9 mouse cellular contexts compared by ENCODE assay signal in genomic region chrX:93281756-93282155, GRCm38 (mm10). TPM values are rescaled to one million over a fixed set of nuclear protein-coding genes. Genes with fewer than 3 reads are reported as not detected.
DNase-seq lines count a peak whose midpoint lies in the region; ATAC-seq and TF ChIP-seq lines count a peak whose summit lies in the region.
"Had no signal": no experiment of that assay in that cellular context is flagged by ENCODE, and none has a peak within 500 bp of the region (broad histone marks: within the 10 kb centered on the region; RNA-seq: fewer than 3 reads in every experiment).

No protein-coding gene starts in this region.

- peaks cover 3% of the 10 kb centered on the region; the same call in 1 of the 2 replicates for H3K9me3 ChIP-seq in heart, postnatal 0 days (replicated peaks; ENCODE audit: control insufficient read depth, low read length)
- H3K9me3 ChIP-seq in ES-Bruce4 (replicated peaks; ENCODE audit: control insufficient read depth, insufficient read depth, low read length, poor library complexity, severe bottlenecking), result 0 out of 2 replicates have a peak, but pooled peaks cover 3% of the 10 kb centered on the region
- H3K9me3 ChIP-seq in forebrain, embryonic 12.5 days, result no peaks in the 10 kb centered on the region
- H3K9me3 ChIP-seq in liver, embryonic 12.5 days (replicated peaks), result no peaks in the 10 kb centered on the region

- no peak overlapping the region for H3K27ac ChIP-seq in heart, postnatal 0 days (ENCODE audit: low read depth)
- no peak overlapping the region for H3K27ac ChIP-seq in ES-Bruce4 (ENCODE audit: insufficient read depth, low read length)
- H3K27ac ChIP-seq in forebrain, embryonic 12.5 days, result peak overlapping the region; percentile 76
- no peak overlapping the region for H3K27ac ChIP-seq in liver, embryonic 12.5 days

- no peak overlapping the region for H3K4me3 ChIP-seq in heart, postnatal 0 days (ENCODE audit: low read depth, low read length)
- H3K4me3 ChIP-seq in ES-Bruce4 (ENCODE audit: low read depth, low read length), result peak overlapping the region; percentile 66
- peak overlapping the region; percentile 33 for H3K4me3 ChIP-seq in forebrain, embryonic 12.5 days (replicated peaks)
- peak overlapping the region; percentile 0; the same call in 1 of the 2 replicates for H3K4me3 ChIP-seq in liver, embryonic 12.5 days

- no peak for TF ChIP-seq POLR2A in ES-Bruce4 (IDR thresholded peaks at IDR 0.05; ENCODE audit: insufficient read depth, low read length)

- H3K36me3 ChIP-seq in heart, postnatal 0 days (replicated peaks; ENCODE audit: control insufficient read depth, insufficient read depth, low read length), result no peaks in the 10 kb centered on the region
- H3K36me3 ChIP-seq in ES-Bruce4 (ENCODE audit: control insufficient read depth, insufficient read depth, low read length, poor library complexity, severe bottlenecking), result no peaks in the 10 kb centered on the region
- H3K36me3 ChIP-seq in forebrain, embryonic 12.5 days (replicated peaks), result no peaks in the 10 kb centered on the region
- H3K36me3 ChIP-seq in liver, embryonic 12.5 days, result no peaks in the 10 kb centered on the region

- H3K9ac ChIP-seq in heart, postnatal 0 days (replicated peaks; ENCODE audit: low read depth, low read length), result no peak overlapping the region
- peak overlapping the region; percentile 70 for H3K9ac ChIP-seq in ES-Bruce4 (ENCODE audit: low read depth, poor library complexity, severe bottlenecking)
- H3K9ac ChIP-seq in forebrain, embryonic 12.5 days, result peak overlapping the region; percentile 47
- H3K9ac ChIP-seq in liver, embryonic 12.5 days, result no peak overlapping the region

- no peak for TF ChIP-seq EP300 in heart, postnatal 0 days (IDR thresholded peaks at IDR 0.05; ENCODE audit: low read depth)
- TF ChIP-seq EP300 in ES-Bruce4 (IDR thresholded peaks at IDR 0.05; ENCODE audit: insufficient read depth, low read depth, low read length), result no peak

- no peaks in the 10 kb centered on the region for H3K4me1 ChIP-seq in heart, postnatal 0 days (ENCODE audit: control insufficient read depth, insufficient read depth)
- no peaks in the 10 kb centered on the region for H3K4me1 ChIP-seq in ES-Bruce4 (ENCODE audit: control insufficient read depth, insufficient read depth, low read length)
- peaks cover 5% of the 10 kb centered on the region; the same call in 1 of the 2 replicates for H3K4me1 ChIP-seq in forebrain, embryonic 12.5 days
- no peaks in the 10 kb centered on the region for H3K4me1 ChIP-seq in liver, embryonic 12.5 days

- no peak for TF ChIP-seq CTCF in heart, postnatal 0 days (IDR thresholded peaks at IDR 0.05; ENCODE audit: low read depth)
- no peak for TF ChIP-seq CTCF in ES-Bruce4 (IDR thresholded peaks at IDR 0.05; ENCODE audit: low read depth, low read length)

- no peak for ATAC-seq in heart, postnatal 0 days (ENCODE audit: insufficient read depth, low read depth)
- peak; percentile 21; the same call in 1 of the 2 replicates for ATAC-seq in forebrain, embryonic 12.5 days (ENCODE audit: low FRiP score)
- ATAC-seq in liver, embryonic 12.5 days, result no peak

- H3K27me3 ChIP-seq in heart, postnatal 0 days (ENCODE audit: control insufficient read depth, insufficient read depth, low read length), result peaks cover 72% of the 10 kb centered on the region
- peaks cover 10% of the 10 kb centered on the region for H3K27me3 ChIP-seq in ES-Bruce4 (ENCODE audit: control insufficient read depth, insufficient read depth, low read length, poor library complexity, severe bottlenecking)
- H3K27me3 ChIP-seq in forebrain, embryonic 12.5 days, result peaks cover 10% of the 10 kb centered on the region; the same call in 1 of the 2 replicates
- H3K27me3 ChIP-seq in liver, embryonic 12.5 days (replicated peaks), result peaks cover 86% of the 10 kb centered on the region

- no peak for DNase-seq in heart, postnatal 0 days (ENCODE audit: low spot score)
- DNase-seq in heart, adult 11 months, result no peak
- DNase-seq in spleen, adult 12 weeks (ENCODE audit: low spot score), result no peak
- no peak for DNase-seq in adrenal gland, postnatal 36 days
- DNase-seq in gastrocnemius, adult 8-10 months (ENCODE audit: low spot score in 2 of 2), result no peak

- peak overlapping the region; percentile 21; the same call in 1 of the 2 replicates for H3K4me2 ChIP-seq in heart, postnatal 0 days (ENCODE audit: low read depth, low read length)
- peak overlapping the region; percentile 50 for H3K4me2 ChIP-seq in forebrain, embryonic 12.5 days
- peak overlapping the region; percentile 37 for H3K4me2 ChIP-seq in liver, embryonic 12.5 days

- WGBS in heart, postnatal 0 days, result 11% methylated on average over 5 of the region's 5 CpGs
- WGBS in forebrain, embryonic 12.5 days, result 12% methylated on average over 5 of the region's 5 CpGs
- WGBS in liver, embryonic 12.5 days (ENCODE audit: insufficient replicate concordance), result 5% methylated on average over 5 of the region's 5 CpGs

RNA-seq across cellular contexts. Expression of gene Arx, which starts 4.5 kb away (rescaled TPM):
- total RNA-seq in heart, postnatal 0 days (2014; rRNA removed; ENCODE audit: low replicate concordance), result not detected in 2 replicates
- polyA plus RNA-seq in heart, postnatal 0 days (2015; fragmentation: Nextera tagmentation; extraction: Ambion mirVana), result not detected in 2 replicates
- not detected in 2 replicates for polyA plus RNA-seq in ES-Bruce4 (2011; ENCODE audit: insufficient read depth, insufficient read length, low read depth, missing spikeins)
- polyA plus RNA-seq in forebrain, embryonic 12.5 days (2016; fragmentation: Nextera tagmentation; extraction: Ambion mirVana), result 69.1 and 78.4 TPM in 2 replicates
- polyA plus RNA-seq in liver, embryonic 12.5 days (2016; fragmentation: Nextera tagmentation; extraction: Ambion mirVana), result 0.10 and 0.36 TPM in 2 replicates
- total RNA-seq in adrenal gland, postnatal 36 days (2021), result under 1 TPM; 0.13 to 0.17 TPM
- total RNA-seq in gastrocnemius, adult 8-10 months (2022), result under 1 TPM; 0.27 to 0.44 (median 0.34) TPM
- total RNA-seq: MEL had no signal

Comparison
In these comparisons a context has a peak if more than half of its experiments do, and no peak if none do; other contexts are left out.
1. H3K9ac ChIP-seq: peak in ES-Bruce4 (single experiment) and forebrain, embryonic 12.5 days (single experiment); none in heart, postnatal 0 days (single experiment) and liver, embryonic 12.5 days (single experiment).
2. RNA of gene Arx, which starts 4.5 kb away (polyA plus RNA-seq): 69.1 to 78.4 TPM in forebrain, embryonic 12.5 days; 0.10 to 0.36 TPM in liver, embryonic 12.5 days, not detected in heart, postnatal 0 days and not detected in ES-Bruce4; every median in the first group is over 10 times any median in the second.
3. Peak in every context shown above with its lines, with median percentiles within 50 percentile points of each other: H3K4me2 ChIP-seq.